Mouse (Mus musculus): ENCODE results near the gene Edem3.

- TF ChIP-seq CTCF (IDR thresholded peaks at IDR 0.05; ENCODE audit: borderline replicate concordance, insufficient read depth, low read depth, low read length) (no peak), POLR2A (IDR thresholded peaks at IDR 0.05; ENCODE audit: borderline replicate concordance, insufficient read depth, low read length) (no peak)
Measured at GRCm38 (mm10) chr1:151831791-151832190, 76.6 kb downstream of the Edem3 start.
